Mouse (Mus musculus): ENCODE results near the gene Gm9887.
A peak's percentile ranks its signal among the peaks of the same experiment; 100 is the strongest.
"Not testable (repeated sequence)": the region's sequence is repeated elsewhere in the genome, so short reads cannot be mapped to it uniquely, and the experiment has no call there.

Gene Gm9887

DNA sequence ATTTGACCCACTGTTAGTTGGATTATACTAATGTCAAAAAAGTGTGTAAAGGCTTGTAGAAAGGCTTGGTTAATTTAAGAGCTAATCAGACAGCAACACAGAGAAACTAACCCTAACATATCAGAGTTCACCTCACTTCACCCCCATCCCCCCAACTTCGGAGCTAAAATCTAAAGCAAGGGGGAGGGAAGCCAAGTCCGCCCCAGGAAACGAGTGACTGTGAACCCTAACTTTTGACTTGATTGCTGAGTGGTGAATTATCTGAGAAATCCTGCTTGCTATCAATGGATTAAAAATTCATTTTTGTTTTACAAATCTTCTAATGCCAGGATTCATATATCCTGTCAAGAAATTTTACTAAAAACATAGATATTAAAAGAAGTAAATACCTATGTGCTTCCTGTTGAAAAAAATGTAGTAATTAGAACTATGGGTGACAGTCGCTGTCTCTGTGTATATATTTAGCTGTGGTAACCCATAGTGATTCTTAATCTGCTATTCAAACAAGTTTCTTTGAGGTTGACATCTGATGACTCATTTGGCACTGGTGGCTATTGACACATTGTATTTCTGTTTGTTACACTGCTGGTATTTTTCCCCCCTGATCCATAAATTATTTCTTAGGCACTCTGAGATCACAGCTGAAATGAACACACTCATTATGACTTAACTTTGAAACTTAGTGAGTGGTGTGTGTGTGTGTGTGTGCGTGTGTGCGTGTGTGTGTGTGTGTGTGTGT is 13.5 kb upstream of the Gm9887 start:
- no peak for DNase-seq

DNA sequence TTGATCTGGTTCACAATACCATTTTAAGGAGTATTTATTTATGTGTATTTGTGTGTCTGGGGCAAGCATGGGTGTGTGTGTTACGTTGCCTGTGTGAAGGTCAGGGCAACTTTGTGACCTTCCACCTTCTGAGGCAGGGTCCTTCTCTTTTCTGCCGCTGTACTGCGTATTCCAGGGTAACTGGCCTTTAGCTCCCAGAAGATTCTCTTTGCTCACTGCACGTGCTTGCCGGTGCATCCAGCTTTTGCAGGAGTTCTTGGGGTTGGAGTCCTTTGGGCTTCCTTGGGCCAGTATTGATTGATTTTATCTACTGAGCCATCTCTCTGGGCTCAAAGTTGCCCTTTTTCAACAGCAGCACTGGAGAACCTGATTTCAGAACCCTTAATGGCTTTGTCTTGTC is 12.3 kb upstream of the Gm9887 start:
- DNase-seq: no peak

DNA sequence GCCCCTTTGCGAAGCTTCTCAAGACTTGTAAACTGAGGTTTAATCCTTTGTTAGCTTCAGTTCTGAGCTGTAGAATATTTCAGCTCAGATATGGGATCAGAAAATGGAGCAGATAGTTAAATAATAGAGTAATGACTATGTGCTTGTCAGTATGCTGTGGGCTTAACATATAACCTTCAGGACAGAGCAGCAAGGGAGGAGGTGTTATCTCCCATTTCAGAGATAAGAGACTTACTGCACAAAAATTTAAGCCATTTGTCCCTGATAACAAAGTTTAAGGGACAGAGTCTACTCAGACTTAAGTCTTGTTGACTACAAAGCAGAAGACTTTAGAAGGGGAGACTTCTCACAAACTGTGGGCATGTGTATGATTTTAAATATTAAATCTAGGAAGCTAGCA is 10.6 kb upstream of the Gm9887 start:
- no peak for DNase-seq

DNA sequence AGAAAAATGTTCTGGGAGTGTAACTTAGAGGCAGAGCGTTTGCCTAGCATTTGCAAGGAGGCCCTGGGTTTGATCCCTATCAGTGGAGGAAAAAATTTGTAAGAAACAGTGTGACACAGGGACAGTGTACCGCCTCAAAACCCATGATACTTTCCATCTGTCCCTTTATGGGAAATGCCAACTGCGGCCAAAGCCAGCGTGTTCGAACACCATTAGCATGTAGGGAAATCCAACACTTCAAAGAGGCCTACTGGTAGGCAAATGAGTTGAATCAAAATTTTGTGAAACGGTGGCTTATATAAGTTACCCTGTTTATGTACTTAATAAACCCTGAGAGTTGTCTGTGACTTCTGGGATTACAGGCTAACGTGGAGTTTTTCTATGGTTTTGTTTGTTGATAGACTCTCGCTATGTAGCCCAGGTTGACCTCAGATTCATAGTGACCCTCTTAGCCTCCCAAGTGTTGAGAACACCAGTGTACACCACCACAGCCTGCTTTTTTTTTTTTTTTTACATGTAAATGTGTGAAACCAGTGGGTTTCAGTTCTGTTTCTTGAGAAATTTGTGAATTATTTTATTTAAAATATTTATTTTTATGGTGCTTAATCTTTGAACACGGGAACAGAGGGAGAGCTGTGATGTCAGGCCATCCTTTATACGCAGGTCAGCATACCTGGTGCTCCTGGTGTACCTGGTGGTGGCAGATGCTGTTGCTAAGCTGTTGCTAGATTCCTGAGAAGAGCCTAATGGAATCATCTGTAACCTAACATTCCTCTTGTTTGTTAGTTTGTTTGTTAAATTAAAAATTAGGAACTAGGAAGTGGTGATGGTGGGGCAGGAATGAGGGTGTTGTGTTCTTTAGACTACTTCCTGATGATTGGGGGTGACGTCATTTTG is 6.5 kb upstream of the Gm9887 start:
- DNase-seq: no peak

DNA sequence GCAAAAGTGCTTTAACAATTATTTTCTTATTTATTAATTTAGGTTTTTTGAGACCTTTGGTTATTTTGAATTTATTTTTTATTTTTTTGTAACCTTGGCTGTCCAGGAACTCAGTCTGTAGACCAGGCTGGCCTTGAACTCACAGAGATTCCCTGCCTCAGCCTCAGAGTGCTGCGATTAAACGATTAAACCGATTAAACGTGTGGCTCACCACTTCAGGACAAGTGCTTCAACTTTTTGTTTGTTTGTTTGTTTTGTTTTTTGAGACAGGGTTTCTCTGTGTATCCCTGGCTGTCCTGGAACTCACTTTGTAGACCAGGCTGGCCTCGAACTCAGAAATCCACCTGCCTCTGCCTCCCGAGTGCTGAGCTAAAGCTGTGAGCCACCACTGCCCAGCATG is 5.4 kb upstream of the Gm9887 start:
- DNase-seq: not testable (repeated sequence)

DNA sequence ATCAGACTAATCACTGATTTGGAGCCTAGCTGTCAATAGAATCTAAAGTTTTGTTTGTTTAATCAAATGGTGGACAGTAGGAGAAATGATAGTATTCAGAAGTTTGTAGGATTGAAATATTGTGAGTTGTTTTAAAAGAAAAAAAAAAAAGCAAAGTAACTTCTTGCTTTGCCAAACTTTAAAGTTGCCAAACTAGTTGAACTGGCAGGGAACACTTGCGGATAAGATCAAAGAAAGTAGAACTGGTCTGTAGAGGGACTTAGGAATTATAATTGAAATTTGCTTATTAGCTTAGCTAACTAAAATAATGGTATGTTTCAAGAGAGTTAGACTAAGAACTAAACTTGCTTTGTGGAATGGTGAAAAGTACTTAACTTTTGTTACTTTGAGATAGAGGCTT is 4.9 kb upstream of the Gm9887 start:
- no peak for DNase-seq

DNA sequence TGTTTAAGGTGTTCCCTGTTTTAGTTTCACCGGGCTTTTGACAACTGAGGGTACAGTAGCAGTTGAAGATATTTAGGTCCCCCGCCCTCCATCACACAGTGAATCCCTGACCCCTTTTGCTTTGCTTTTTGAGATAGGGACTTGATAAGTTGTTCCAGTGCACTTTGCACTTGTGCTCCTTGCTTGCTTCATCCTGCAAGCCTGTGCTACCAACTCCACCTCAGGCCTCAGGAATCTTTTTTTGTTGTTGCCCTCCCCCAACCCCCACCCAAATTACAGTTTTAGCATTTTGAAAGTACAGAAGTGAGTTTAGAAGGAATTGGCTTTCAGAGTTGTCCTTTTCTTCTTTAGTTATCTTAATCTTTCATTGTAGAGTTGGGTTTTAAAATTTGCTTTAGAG is 3.9 kb upstream of the Gm9887 start:
- DNase-seq: no peak

DNA sequence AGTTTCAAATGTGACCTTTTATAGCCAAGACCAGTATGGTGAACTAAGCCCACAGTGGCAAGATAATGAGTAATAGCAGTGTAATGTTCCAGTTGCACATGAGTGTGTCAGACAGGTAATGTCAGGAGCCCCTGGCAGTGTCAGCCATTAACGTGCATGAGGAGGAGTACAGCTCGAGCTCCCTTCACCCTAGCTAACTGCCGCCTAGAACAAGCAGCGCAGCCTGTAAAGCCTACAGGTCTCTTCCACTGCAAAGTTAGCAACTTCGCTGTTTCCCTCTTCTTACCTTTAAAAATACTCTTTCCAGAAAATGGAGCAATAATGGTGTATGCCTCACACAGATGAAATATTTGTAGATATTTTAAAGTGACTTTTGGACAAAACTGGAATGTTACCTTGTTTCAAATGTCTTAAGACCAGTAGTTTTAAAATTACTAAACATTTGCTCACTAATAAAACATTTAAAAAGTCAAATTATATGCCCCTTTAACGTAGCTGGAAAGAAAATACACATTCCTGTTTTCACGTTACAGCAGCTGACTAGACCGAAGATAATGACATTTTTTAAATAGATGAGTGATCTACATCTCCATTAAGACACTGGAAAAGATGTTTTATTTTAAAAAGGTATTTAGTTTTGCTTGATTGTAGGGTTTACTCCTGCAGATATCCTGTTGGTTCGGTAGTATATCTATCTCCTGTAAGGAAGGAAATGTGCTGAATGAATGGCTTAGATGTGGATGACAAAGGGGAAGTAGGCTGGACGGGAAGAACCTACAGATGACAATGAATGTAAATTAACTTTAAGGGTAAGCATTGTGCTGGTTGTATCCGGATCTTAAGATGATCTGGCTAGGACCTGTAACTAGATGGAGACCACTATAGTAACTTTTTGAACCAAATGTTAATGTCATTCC is 1.9 kb upstream of the Gm9887 start:
- DNase-seq: no peak

DNA sequence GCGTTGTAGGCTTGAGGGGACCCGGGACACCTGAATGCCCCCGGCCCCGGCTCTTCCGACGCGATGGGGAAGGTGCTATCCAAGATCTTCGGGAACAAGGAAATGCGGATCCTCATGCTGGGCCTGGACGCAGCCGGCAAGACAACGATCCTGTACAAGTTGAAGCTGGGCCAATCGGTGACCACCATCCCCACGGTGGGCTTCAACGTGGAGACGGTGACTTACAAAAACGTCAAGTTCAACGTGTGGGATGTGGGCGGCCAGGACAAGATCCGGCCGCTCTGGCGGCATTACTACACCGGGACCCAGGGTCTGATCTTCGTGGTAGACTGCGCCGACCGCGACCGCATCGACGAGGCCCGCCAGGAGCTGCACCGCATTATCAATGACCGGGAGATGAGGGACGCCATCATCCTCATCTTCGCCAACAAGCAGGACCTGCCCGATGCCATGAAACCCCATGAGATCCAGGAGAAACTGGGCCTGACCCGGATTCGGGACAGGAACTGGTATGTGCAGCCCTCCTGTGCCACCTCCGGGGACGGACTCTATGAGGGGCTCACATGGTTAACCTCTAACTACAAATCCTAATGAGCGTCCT is 573 bp upstream of the Gm9887 start:
- DNase-seq: no peak

DNA sequence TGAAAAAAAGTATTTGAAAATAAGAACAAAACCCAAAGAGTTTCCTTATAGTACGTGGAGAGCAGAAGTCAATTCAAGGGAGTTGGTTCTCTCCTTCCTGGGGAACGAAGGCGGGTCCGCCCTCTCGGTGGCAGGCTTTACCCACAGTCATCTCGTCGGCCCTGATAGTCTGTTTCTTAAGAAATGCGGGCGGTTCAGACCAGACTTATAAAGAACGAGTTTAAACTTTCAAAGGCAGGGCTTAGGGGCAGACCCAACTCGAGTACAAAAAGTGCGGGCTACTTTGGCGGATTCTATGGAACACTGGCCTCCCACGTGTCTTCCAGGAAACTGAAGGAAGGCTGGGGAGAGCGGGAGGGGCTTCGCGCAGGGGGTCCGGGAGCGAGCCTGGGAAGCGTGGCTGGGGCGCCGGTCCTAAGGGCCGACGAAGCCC is 821 bp downstream of the Gm9887 start:
- DNase-seq: no peak

DNA sequence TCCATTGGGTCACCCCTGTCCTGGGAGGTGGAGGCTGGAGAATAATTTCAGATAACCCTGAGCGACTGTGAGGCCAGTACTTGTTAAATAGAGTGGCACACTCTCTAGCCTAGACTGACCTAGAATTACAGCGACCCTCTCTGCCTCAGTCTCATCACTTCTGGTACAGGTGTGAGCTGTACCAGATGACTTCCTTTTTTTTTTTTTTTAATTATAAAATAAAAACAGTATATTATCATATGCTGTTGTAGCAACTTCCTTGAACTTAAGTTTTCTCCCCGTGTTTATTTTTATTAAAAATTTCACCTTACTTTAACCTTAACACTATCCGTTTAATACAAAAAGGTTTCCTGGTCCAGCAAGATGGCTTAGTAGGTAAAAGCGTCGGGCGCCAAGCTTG is 1.3 kb downstream of the Gm9887 start:
- DNase-seq: no peak

DNA sequence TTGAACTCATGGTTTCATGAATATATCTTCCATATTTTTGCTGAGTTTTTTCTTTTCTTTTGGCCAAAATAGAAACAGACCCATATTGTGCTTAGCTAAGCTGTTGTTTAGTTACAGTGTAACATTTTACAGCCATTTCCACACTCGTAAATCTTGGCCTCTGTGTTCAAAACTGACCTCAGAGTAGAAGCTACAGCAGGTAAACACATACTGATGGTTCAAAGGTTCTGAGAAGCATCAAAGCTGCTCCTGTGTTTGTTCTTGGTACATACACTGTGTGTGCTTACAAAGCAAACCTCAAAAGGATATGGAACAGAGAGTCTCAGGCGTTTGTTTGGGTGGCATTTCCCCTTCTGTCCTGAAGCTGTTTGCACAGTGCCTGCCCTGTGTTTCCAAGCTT is 4.7 kb downstream of the Gm9887 start:
- no peak for DNase-seq

DNA sequence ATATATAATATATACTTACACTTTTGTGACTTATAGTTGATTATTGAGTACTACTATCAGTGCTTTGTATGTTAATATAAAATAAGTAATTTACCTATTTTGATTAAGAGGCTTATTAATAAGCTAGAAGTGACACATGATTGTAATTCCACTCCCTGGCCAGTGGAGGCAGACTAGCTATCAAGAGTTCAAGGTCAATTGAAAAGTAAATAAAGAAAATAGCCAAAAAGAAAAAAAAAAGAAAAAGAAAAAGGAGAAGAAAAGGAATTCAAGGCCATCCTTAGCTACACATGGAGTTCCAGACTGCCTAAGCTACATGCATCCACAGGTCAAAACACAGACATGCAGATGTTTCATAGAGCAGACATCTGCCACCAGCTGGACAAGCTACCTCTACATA is 5.8 kb downstream of the Gm9887 start:
- no peak for DNase-seq

DNA sequence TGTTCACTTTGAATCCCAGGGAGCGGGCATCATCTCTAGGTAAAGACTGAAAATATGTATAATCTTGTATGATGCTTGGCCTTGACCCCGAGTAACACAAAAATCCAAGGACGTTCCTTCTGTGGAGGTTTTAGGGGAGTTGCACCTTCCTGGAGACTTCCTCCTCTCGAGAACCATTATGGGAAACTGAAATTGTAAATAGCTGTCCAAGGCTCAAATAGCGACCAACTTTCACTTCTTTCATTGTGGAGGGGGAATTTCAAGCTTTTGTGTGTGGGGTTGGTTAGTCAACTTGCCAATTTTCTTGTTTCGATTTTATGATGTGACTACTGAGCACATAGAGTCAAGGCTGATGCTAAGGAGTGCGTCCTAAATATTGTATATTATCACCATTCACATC is 6.5 kb downstream of the Gm9887 start:
- no peak for DNase-seq

DNA sequence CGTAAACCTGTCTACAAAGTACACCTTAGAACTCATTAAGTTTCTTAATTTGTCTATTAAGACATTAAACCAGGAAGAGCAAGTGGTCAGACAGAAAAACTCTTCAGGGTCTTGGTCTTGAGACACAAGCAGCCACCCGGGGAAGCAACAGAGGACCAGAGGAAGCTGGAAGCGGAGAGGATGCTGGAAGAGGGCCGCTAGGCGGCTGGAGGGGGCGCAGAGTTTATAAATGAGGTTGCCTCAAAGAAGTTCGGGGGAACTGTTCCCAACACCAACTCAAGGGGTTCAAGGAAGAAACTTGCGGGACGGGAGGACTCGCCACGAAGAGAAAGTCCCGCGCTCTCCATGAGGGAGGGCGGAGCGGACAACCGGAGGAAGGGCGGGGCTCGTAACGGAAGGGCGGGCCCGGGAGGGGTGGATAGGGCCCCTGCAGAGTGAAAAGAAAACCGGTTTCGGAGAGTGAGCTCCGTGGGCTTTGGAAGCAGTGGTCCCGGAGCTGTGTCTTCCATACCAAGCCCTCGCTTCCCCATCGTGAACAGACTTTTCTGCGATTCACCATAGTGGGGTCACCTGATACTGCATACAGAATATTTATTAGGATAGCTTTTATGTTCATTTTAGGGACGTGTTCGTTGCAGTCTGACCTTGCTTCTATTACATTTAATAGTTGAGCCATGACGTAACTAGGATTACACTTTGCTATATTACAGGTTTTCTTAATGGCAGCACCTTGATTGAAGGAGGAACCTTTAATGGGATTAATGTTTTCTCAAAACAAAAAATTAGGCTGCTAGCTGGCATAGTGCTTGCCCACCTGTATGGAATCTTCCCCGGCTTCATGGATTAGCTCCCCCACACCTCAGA is 8.1 kb downstream of the Gm9887 start:
- DNase-seq: peak; percentile 67

DNA sequence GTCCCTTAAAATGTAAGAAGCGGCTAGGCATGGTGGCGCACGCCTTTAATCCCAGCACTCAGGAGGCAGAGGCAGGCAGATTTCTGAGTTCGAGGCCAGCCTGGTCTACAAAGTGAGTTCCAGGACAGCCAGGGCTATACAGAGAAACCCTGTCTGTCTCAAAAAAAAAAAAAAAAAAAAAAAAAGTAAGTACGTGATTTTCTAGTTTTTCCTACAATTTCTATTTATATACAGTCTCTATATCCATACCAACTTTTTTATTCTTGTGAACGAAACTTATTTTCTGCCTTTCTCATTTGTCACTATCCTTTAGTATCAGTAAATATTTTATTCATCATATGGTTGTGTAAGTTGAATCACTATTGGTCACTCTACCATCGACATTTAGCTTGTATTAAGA is 9.1 kb downstream of the Gm9887 start:
- DNase-seq: not testable (repeated sequence)

DNA sequence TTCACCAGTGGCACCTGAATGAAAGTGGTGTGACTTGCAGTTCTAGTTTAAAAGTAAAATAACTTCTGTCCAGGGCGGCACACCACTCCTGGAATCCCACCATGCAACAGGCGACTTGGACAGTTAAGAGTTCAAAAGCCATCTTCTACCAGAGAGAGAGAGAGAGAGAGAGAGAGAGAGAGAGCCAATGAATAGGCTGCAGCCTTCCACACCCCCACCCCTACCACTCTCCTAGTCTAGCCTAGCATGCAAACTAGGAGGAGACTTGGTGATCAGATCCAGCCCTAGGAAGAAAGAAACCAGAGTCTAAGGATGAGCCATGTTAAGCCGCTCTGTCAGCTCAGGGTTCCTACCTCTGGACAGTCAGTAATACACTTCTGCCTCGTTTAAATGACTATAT is 9.9 kb downstream of the Gm9887 start:
- DNase-seq: no peak

DNA sequence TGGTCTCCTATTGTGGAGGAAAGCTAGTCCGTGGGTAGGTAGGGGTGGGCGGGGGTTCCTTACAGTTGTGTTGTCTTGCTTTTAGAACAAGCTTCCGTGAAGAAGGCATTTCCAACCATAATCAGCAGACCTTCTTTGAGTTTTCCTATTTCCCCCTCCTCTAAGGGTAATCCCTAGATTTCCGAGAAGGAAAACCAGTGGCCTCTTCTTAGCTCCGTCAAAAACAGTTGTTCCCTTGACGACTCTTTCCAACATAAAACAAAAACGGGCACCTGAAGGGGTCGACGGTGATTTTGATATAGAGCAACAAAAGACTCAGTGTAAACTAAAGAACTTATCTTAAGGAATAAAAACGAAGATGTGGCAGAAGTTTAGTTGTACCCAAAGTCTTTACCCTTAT is 10.3 kb downstream of the Gm9887 start:
- no peak for DNase-seq

DNA sequence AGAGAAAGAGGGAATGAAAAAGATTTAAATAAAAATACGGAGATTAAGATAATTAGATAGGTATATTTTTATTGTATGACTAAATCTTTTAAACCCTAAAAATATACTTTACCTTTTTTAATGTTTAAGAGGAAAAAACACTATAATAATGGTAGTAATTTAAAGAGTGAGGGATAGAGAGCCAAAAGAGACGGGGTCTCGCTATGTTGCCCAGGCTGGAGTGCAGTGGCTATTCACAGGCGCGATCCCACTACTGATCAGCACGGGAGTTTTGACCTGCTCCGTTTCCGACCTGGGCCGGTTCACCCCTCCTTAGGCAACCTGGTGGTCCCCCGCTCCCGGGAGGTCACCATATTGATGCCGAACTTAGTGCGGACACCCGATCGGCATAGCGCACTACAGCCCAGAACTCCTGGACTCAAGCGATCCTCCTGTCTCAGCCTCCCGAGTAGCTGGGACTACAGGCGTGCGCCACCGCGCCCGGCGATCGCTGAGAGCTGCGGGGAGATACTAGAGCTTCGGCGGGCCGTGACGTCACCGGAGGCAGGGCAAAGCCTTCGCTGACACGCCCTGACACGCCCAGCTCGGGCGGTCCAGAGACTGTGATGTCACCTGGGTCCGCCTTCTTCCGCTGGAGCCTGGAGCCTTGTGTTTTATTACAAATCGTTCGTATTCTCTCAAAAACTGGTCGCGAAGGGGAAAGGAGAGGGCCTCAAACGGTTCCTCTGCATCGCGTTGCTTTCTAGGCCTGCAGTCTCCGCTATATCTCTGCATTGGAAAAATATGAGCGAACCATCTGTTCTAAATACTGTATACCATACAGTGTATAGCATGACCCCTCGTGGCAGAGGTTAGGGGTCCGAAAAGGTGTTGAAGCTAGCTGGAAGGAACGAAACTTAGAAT is 11.0 kb downstream of the Gm9887 start:
- peak; percentile 99 for DNase-seq

DNA sequence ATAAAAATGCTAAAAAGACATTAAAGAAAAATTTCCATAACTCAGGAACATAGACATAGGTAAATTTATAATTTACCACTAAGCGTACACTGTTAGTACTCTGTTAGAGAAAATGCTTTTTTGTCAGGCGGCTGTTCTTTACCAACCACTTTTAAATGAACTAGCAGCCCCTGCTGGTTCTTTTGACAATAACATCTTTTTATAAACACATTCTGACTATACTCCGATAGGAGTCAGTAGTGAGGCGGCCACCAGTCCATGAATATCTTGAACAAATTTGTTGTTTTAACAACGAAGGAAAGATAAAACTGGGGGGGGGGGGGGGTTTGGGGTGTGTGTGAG is 11.6 kb downstream of the Gm9887 start:
- DNase-seq: peak; percentile 16

DNA sequence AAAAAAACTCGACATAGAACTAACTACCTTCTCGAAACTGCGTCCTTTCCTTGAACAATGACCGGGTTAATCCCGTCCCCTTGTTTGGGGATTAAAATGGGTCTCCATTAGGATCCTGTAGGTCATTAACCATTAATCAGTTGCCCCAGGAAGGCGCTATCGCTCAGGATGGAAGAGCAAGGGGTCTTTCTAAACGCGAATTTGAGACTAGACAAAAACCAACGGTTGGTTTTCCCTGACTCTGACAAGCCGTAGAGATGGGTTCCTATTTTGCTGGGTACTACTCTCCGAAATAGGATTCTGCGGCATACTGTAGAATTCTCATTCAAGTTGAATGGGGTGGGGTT is 15.0 kb downstream of the Gm9887 start:
- no peak for DNase-seq

All from right cerebral cortex, postnatal 25 days (tissue).